Mouse (Mus musculus): ENCODE results near the gene Ddo. TPM values are rescaled to one million over a fixed set of nuclear protein-coding genes. Genes with fewer than 3 reads are reported as not detected.
A peak's percentile ranks its signal among the peaks of the same experiment; 100 is the strongest.

The Ddo gene
- polyA plus RNA-seq, 1 experiment from 2014 or later: 0.90 TPM

DNA sequence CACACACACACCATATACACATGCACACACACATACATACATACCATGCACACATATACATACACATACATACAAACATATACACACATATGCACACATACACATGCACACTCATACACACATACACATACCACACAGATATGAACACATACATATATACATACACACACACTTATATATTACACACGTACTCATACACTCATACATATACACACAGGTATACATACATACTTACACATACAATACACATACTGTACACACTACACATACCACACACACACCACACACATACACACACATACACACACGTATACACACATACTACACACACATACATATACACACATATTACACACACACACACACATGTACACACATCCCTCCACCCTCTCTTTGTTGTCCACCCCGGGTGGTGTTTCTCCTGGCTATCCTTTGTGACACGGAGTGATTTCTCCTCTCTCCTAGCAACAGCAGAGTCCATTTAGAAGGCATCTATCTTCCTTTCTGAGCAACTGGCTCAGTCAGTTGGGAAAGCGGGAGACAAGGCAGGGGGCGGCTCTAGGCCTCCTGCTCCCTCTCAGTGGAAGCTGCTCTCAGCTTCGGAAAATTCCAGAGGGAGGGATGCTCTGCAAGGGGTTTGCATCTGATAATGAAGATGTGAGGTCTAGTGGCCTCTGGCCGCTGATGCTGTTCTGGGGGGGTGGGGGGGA, 42.9 kb downstream of the Ddo start:
- no peak overlapping the region for H3K4me2 ChIP-seq (ENCODE audit: low read depth, low read length)
- no peaks in the 10 kb centered on the region for H3K27me3 ChIP-seq (replicated peaks; ENCODE audit: control insufficient read depth, insufficient read depth, low read length)
- no peak overlapping the region for H3K27ac ChIP-seq (replicated peaks; ENCODE audit: low read depth, low read length)
- no peaks in the 10 kb centered on the region for H3K36me3 ChIP-seq (ENCODE audit: control insufficient read depth, insufficient read depth, low read length)
- H3K4me3 ChIP-seq (ENCODE audit: low read depth, low read length): no peak overlapping the region
- ATAC-seq (ENCODE audit: low read depth): no peak
- no peak for DNase-seq (ENCODE audit: low spot score)
- peaks cover 7% of the 10 kb centered on the region; the same call in 1 of the 2 replicates for H3K4me1 ChIP-seq (ENCODE audit: control insufficient read depth, insufficient read depth, low read length)
- H3K9me3 ChIP-seq (ENCODE audit: control insufficient read depth, low read length): no peaks in the 10 kb centered on the region
- H3K9ac ChIP-seq (ENCODE audit: low read depth, low read length): no peak overlapping the region
- 66% methylated on average over 8 of the region's 8 CpGs for WGBS

- no peak overlapping the region for H3K4me3 ChIP-seq (ENCODE audit: low read depth, low read length)
- ATAC-seq (ENCODE audit: low read depth): no peak
- 53% methylated on average over 7 of the region's 7 CpGs for WGBS
- no peak for DNase-seq (ENCODE audit: low spot score)
- no peaks in the 10 kb centered on the region for H3K36me3 ChIP-seq (ENCODE audit: control insufficient read depth, insufficient read depth, low read length)
- no peak overlapping the region for H3K4me2 ChIP-seq (ENCODE audit: low read depth, low read length)
- H3K27ac ChIP-seq (replicated peaks; ENCODE audit: low read depth, low read length): no peak overlapping the region
- H3K4me1 ChIP-seq (ENCODE audit: control insufficient read depth, insufficient read depth, low read length): peaks cover 7% of the 10 kb centered on the region; the same call in 1 of the 2 replicates
- no peaks in the 10 kb centered on the region for H3K9me3 ChIP-seq (ENCODE audit: control insufficient read depth, low read length)
- H3K9ac ChIP-seq (ENCODE audit: low read depth, low read length): no peak overlapping the region
- H3K27me3 ChIP-seq (replicated peaks; ENCODE audit: control insufficient read depth, insufficient read depth, low read length): no peaks in the 10 kb centered on the region
Observed at GRCm38 (mm10) chr10:40673297-40673665, 43.5 kb downstream of the Ddo start.

DNA sequence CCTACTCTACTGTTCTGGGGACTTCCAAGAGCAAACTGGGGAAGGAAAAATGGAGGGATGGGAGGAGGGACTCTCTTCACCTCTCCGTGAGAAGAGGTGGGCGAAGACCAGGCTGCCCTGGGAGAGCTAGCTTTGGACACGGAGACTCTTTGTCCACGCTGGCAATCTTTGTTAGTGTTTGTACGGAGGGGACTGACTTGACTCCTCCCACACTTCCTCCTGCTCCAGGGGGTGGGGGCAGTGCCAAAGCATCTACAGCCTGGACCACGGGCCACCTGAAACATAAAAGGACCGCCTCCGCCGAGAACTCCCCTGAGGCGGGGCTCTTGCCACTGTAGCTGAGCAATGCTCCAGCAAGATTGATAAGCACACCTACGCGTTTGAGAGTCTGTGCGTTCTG, 44.3 kb downstream of the Ddo start:
- Histone ChIP-seq H3K4me1 (ENCODE audit: control insufficient read depth, insufficient read depth, low read length) (peaks cover 7% of the 10 kb centered on the region; the same call in 1 of the 2 replicates), H3K36me3 (ENCODE audit: control insufficient read depth, insufficient read depth, low read length) (no peaks in the 10 kb centered on the region), H3K9me3 (ENCODE audit: control insufficient read depth, low read length) (no peaks in the 10 kb centered on the region), H3K27ac (replicated peaks; ENCODE audit: low read depth, low read length) (no peak overlapping the region), H3K27me3 (replicated peaks; ENCODE audit: control insufficient read depth, insufficient read depth, low read length) (no peaks in the 10 kb centered on the region), H3K4me3 (ENCODE audit: low read depth, low read length) (peak overlapping the region; percentile 26), H3K4me2 (ENCODE audit: low read depth, low read length) (peak overlapping the region; percentile 52), H3K9ac (ENCODE audit: low read depth, low read length) (no peak overlapping the region)
- ATAC-seq (ENCODE audit: low read depth) (0 out of 2 replicates have a peak, but pooled peaks have one; percentile 12), DNase-seq (ENCODE audit: low spot score) (peak; percentile 22)
- 11% methylated on average over 13 of the region's 13 CpGs for WGBS

- Histone ChIP-seq H3K9me3 (ENCODE audit: control insufficient read depth, low read length) (no peaks in the 10 kb centered on the region), H3K27me3 (replicated peaks; ENCODE audit: control insufficient read depth, insufficient read depth, low read length) (no peaks in the 10 kb centered on the region), H3K27ac (replicated peaks; ENCODE audit: low read depth, low read length) (no peak overlapping the region), H3K36me3 (ENCODE audit: control insufficient read depth, insufficient read depth, low read length) (no peaks in the 10 kb centered on the region), H3K4me2 (ENCODE audit: low read depth, low read length) (no peak overlapping the region), H3K4me3 (ENCODE audit: low read depth, low read length) (no peak overlapping the region), H3K4me1 (ENCODE audit: control insufficient read depth, insufficient read depth, low read length) (peaks cover 7% of the 10 kb centered on the region; the same call in 1 of the 2 replicates), H3K9ac (ENCODE audit: low read depth, low read length) (no peak overlapping the region)
- DNase-seq (ENCODE audit: low spot score) (no peak), ATAC-seq (ENCODE audit: low read depth) (no peak)
- WGBS: 81% methylated on average over 7 of the region's 7 CpGs
Observed at GRCm38 (mm10) chr10:40675921-40676320, 46.1 kb downstream of the Ddo start.

DNA sequence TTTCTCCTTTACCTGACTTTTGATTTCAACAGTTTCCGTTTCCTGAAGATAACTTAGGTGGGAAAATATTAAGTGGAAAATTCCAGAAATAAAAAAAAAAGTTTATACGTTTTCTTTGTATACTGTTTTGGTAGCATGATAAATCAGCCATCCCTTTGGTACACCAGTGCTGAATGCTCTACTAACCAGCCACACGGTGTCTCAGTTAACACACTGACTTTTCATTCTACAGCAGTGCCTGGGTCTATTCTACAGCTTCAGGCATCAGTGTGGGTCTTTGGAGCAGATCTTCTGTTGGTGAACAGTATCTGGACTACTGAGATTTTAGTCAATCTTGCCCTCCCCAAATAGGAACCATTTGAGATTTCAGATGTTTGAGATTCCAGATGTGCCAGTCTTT, 48.7 kb downstream of the Ddo start:
- no peak for ATAC-seq (ENCODE audit: low read depth)
- Histone ChIP-seq H3K9me3 (ENCODE audit: control insufficient read depth, low read length) (no peaks in the 10 kb centered on the region), H3K4me1 (ENCODE audit: control insufficient read depth, insufficient read depth, low read length) (peaks cover 7% of the 10 kb centered on the region; the same call in 1 of the 2 replicates), H3K27ac (replicated peaks; ENCODE audit: low read depth, low read length) (no peak overlapping the region), H3K9ac (ENCODE audit: low read depth, low read length) (no peak overlapping the region), H3K4me3 (ENCODE audit: low read depth, low read length) (no peak overlapping the region), H3K36me3 (ENCODE audit: control insufficient read depth, insufficient read depth, low read length) (no peaks in the 10 kb centered on the region), H3K27me3 (replicated peaks; ENCODE audit: control insufficient read depth, insufficient read depth, low read length) (no peaks in the 10 kb centered on the region), H3K4me2 (ENCODE audit: low read depth, low read length) (no peak overlapping the region)
- DNase-seq (ENCODE audit: low spot score): no peak
- WGBS: 80% methylated on average over 3 of the region's 3 CpGs

DNA sequence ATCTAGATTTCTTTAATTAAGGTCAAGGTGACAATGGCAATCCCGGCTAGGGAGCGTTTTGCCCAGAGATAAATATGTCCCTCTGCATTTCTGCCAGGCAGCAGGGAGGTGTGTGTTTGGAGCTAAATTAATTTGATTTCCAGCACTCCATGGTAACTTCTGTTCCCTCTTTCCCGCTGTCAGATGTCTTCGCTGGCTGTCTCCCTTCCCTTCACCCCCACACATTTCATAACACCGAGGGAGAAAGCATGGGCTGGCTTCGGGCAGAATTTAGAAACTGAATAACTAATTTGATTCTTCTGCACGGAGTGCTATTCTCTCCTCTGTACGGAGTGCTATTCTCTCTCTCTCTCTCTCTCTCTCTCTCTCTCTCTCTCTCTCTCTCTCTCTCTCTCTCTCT, 52.7 kb downstream of the Ddo start:
- no peak for DNase-seq (ENCODE audit: low spot score)
- Histone ChIP-seq H3K27ac (replicated peaks; ENCODE audit: low read depth, low read length) (no peak overlapping the region), H3K27me3 (replicated peaks; ENCODE audit: control insufficient read depth, insufficient read depth, low read length) (no peaks in the 10 kb centered on the region), H3K4me1 (ENCODE audit: control insufficient read depth, insufficient read depth, low read length) (0 out of 2 replicates have a peak, but pooled peaks cover 6% of the 10 kb centered on the region), H3K4me2 (ENCODE audit: low read depth, low read length) (peak overlapping the region; percentile 86), H3K4me3 (ENCODE audit: low read depth, low read length) (peak overlapping the region; percentile 50; the same call in 1 of the 2 replicates), H3K9ac (ENCODE audit: low read depth, low read length) (no peak overlapping the region), H3K9me3 (ENCODE audit: control insufficient read depth, low read length) (no peaks in the 10 kb centered on the region), H3K36me3 (ENCODE audit: control insufficient read depth, insufficient read depth, low read length) (no peaks in the 10 kb centered on the region)
- WGBS: 24% methylated on average over 8 of the region's 8 CpGs
- no peak for ATAC-seq (ENCODE audit: low read depth)

DNA sequence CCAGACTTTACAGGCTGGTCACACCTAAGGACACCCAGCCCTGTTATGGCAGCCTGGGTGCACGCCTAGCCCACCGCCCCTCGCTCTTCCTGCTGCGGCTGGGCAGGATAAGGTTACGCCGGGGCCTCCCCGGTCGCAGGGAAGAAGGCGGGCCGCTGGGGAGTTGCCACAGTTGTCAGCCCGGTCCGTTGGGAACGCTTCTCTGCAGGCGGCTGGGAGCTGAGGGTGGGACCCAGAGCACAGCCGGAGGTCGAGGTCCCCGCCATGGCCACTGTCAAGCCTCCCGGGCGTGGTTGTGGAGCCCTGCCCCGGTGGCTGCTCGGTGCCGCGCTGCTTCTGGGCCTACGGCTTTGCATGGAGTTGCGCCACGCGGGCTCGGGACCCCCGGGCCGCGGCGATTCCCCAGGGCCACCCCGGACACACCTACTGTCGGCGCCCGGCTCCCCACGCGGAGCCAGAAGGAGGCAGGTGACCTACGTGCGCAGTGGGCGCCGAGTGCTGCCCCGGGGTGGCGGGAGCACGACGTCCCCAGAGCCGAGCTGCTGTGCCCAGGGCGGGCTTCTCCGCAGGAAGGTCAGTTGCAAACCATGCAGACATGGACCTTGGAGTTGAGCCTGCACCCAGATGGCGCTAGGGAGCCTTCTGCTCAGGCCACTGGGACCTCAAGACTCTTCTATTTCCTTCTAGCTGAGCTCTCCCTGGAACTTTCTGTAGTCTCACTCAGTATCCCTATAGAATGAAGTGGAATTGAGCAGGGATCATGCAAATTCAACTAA, 53.5 kb downstream of the Ddo start, which contains the start of gene Mettl24:
TSS of gene Mettl24 (plus strand) at position 191 of the 776 bp plus-strand sequence.
- DNase-seq (ENCODE audit: low spot score): peak; percentile 86
- H3K36me3 ChIP-seq (ENCODE audit: control insufficient read depth, insufficient read depth, low read length): no peaks in the 10 kb centered on the region
- peak within 1 kb of the TSS; percentile 86 for H3K4me2 ChIP-seq (ENCODE audit: low read depth, low read length)
- H3K27me3 ChIP-seq (replicated peaks; ENCODE audit: control insufficient read depth, insufficient read depth, low read length): no peaks in the 10 kb centered on the region
- peak; percentile 89 for ATAC-seq (ENCODE audit: low read depth)
- peak within 1 kb of the TSS; percentile 50 for H3K4me3 ChIP-seq (ENCODE audit: low read depth, low read length)
- H3K9me3 ChIP-seq (ENCODE audit: control insufficient read depth, low read length): no peaks in the 10 kb centered on the region
- peak within 1 kb of the TSS; percentile 70 for H3K9ac ChIP-seq (ENCODE audit: low read depth, low read length)
- H3K27ac ChIP-seq (replicated peaks; ENCODE audit: low read depth, low read length): no peak within 1 kb of the TSS
- H3K4me1 ChIP-seq (ENCODE audit: control insufficient read depth, insufficient read depth, low read length): 0 out of 2 replicates have a peak, but pooled peaks cover 6% of the 10 kb centered on the region
- WGBS: 1% methylated on average over 30 of the region's 50 CpGs

GRCm38 (mm10) chr10:40683868-40684253, 54.0 kb downstream of the Ddo start:
- DNase-seq (ENCODE audit: low spot score) (no peak), ATAC-seq (ENCODE audit: low read depth) (no peak; the same call in 1 of the 2 replicates)
- peak overlapping the region; percentile 86 for H3K4me2 ChIP-seq (ENCODE audit: low read depth, low read length)
- no peak overlapping the region for H3K27ac ChIP-seq (replicated peaks; ENCODE audit: low read depth, low read length)
- H3K4me1 ChIP-seq (ENCODE audit: control insufficient read depth, insufficient read depth, low read length): 0 out of 2 replicates have a peak, but pooled peaks cover 6% of the 10 kb centered on the region
- no peaks in the 10 kb centered on the region for H3K36me3 ChIP-seq (ENCODE audit: control insufficient read depth, insufficient read depth, low read length)
- no peaks in the 10 kb centered on the region for H3K9me3 ChIP-seq (ENCODE audit: control insufficient read depth, low read length)
- peak overlapping the region; percentile 50 for H3K4me3 ChIP-seq (ENCODE audit: low read depth, low read length)
- no peak overlapping the region for H3K9ac ChIP-seq (ENCODE audit: low read depth, low read length)
- 57% methylated on average over 9 of the region's 9 CpGs for WGBS
- H3K27me3 ChIP-seq (replicated peaks; ENCODE audit: control insufficient read depth, insufficient read depth, low read length): no peaks in the 10 kb centered on the region

All from embryonic facial prominence, embryonic 14.5 days (tissue).